Mouse (Mus musculus) MEL (cell line): ENCODE results near the gene Mrpl22. TPM values are rescaled to one million over a fixed set of nuclear protein-coding genes. Genes with fewer than 3 reads are reported as not detected.
A peak's percentile ranks its signal among the peaks of the same experiment; 100 is the strongest.

Experiments
- DNase-seq: peaks from one replicate; pipeline ENCODE4 v3.0.0; 2011; ENCODE audit warnings: low read depth, low spot score
- H3K27ac ChIP-seq: 2 replicates; pipeline ENCODE4 v1.5.1; 2012; ENCODE audit warnings: low read depth, mild to moderate bottlenecking, control low read depth, low read length, moderate library complexity; ENCODE audit not compliant: control insufficient read depth
- H3K27me3 ChIP-seq, 2 experiments: fragments of 150-350 bp in 1 of 2; sonication (generic) in 1 of 2; 2 replicates each; pipeline ENCODE4 v1.6.1; 2012; ENCODE audit warnings: low read length in 2 of 2, mild to moderate bottlenecking in 2 of 2, improper control_type of control experiment in 1 of 2, moderate library complexity in 1 of 2; ENCODE audit not compliant: insufficient read depth in 2 of 2, control insufficient read depth in 1 of 2
- H3K36me3 ChIP-seq, 2 experiments: 2 replicates each; pipeline ENCODE4 v1.6.1; 2012 to 2014; ENCODE audit warnings: low read length in 2 of 2, improper control_type of control experiment in 1 of 2, inconsistent platforms in 1 of 2, mild to moderate bottlenecking in 1 of 2; ENCODE audit not compliant: insufficient read depth in 2 of 2, control insufficient read depth in 1 of 2
- H3K4me1 ChIP-seq, 2 experiments: fragments of 150-350 bp in 1 of 2; sonication (generic) in 1 of 2; 2 replicates each; pipeline ENCODE4 v1.6.1; 2012; ENCODE audit warnings: low read length in 2 of 2, improper control_type of control experiment in 1 of 2, mild to moderate bottlenecking in 1 of 2; ENCODE audit not compliant: insufficient read depth in 2 of 2, control insufficient read depth in 1 of 2
- H3K4me3 ChIP-seq, 2 experiments: fragments of 150-350 bp in 1 of 2; sonication (generic) in 1 of 2; 2 replicates each; pipeline ENCODE4 v1.5.1; 2012; ENCODE audit warnings: low read depth in 2 of 2, low read length in 2 of 2, mild to moderate bottlenecking in 2 of 2, moderate library complexity in 2 of 2, control low read depth in 1 of 2, improper control_type of control experiment in 1 of 2; ENCODE audit not compliant: control insufficient read depth in 1 of 2, insufficient read depth in 1 of 2
- H3K79me2 ChIP-seq: 2 replicates; pipeline ENCODE4 v1.6.1; 2012; ENCODE audit warnings: mild to moderate bottlenecking, low read length, moderate library complexity; ENCODE audit not compliant: control insufficient read depth, poor library complexity, insufficient read depth
- H3K9ac ChIP-seq: 2 replicates; pipeline ENCODE4 v1.6.1; 2012; ENCODE audit warnings: low read depth, mild to moderate bottlenecking, control low read depth, low read length, moderate library complexity; ENCODE audit not compliant: control insufficient read depth, poor library complexity, severe bottlenecking
- H3K9me3 ChIP-seq: fragments of 150-350 bp; sonication (generic); replicated peaks from 2 replicates; pipeline ENCODE4 v1.6.1; 2012; ENCODE audit warnings: mild to moderate bottlenecking, low read length, improper control_type of control experiment, moderate library complexity; ENCODE audit not compliant: insufficient read depth
- BHLHE40 ChIP-seq: IDR thresholded peaks from 2 replicates; pipeline ENCODE4 v1.6.1; 2012; ENCODE audit warnings: low read depth, mild to moderate bottlenecking, inconsistent platforms, low read length, improper control_type of control experiment, borderline replicate concordance
- CHD1 ChIP-seq: IDR thresholded peaks from 2 replicates; pipeline ENCODE4 v1.6.1; 2012; ENCODE audit warnings: low read depth, mild to moderate bottlenecking, inconsistent platforms, low read length, improper control_type of control experiment
- CHD2 ChIP-seq: IDR thresholded peaks from 2 replicates; pipeline ENCODE4 v1.6.1; 2011; ENCODE audit warnings: low read length, improper control_type of control experiment
- GABPA ChIP-seq: IDR thresholded peaks from 2 replicates; pipeline ENCODE4 v1.6.1; 2012; ENCODE audit warnings: low read depth, mild to moderate bottlenecking, inconsistent platforms, low read length, improper control_type of control experiment, moderate library complexity
- HCFC1 ChIP-seq: IDR thresholded peaks from 2 replicates; pipeline ENCODE4 v1.6.1; 2012; ENCODE audit warnings: low read depth, mild to moderate bottlenecking, inconsistent platforms, low read length, improper control_type of control experiment, moderate library complexity
- KAT2A ChIP-seq: conservative IDR thresholded peaks from 2 replicates; pipeline ENCODE4 v1.6.1; 2012; ENCODE audit warnings: low read depth, low read length, improper control_type of control experiment, inconsistent platforms
- MAX ChIP-seq: IDR thresholded peaks from 2 replicates; pipeline ENCODE4 v1.6.1; 2011; ENCODE audit warnings: low read length, improper control_type of control experiment
- MAZ ChIP-seq: IDR thresholded peaks from 2 replicates; pipeline ENCODE4 v1.6.1; 2012; ENCODE audit warnings: low read depth, mild to moderate bottlenecking, inconsistent platforms, low read length, improper control_type of control experiment
- MXI1 ChIP-seq: IDR thresholded peaks from 2 replicates; pipeline ENCODE4 v1.6.1; 2011; ENCODE audit warnings: mild to moderate bottlenecking, low read depth, low read length, improper control_type of control experiment
- NELFE ChIP-seq: IDR thresholded peaks from 2 replicates; pipeline ENCODE4 v1.6.1; 2011; ENCODE audit warnings: low read depth, low read length, improper control_type of control experiment
- POLR2AphosphoS2 ChIP-seq: IDR thresholded peaks from 2 replicates; pipeline ENCODE4 v1.6.1; 2011; ENCODE audit warnings: low read length, improper control_type of control experiment
- SMC3 ChIP-seq: IDR thresholded peaks from 2 replicates; pipeline ENCODE4 v1.6.1; 2011; ENCODE audit warnings: low read depth, low read length, improper control_type of control experiment
- TAL1 ChIP-seq: IDR thresholded peaks from 2 replicates; pipeline ENCODE4 v1.6.1; 2012; ENCODE audit warnings: mild to moderate bottlenecking, inconsistent platforms, low read length, moderate library complexity, mixed read lengths
- TBP ChIP-seq: IDR thresholded peaks from 2 replicates; pipeline ENCODE4 v1.8.0; 2011; ENCODE audit warnings: low read depth, low read length, improper control_type of control experiment
- USF2 ChIP-seq, 2 experiments: IDR thresholded peaks; 2 replicates each; pipeline ENCODE4 v1.6.1; 2011 to 2012; ENCODE audit warnings: improper control_type of control experiment in 2 of 2, low read length in 2 of 2, borderline replicate concordance in 1 of 2, inconsistent platforms in 1 of 2, low read depth in 1 of 2, mild to moderate bottlenecking in 1 of 2; ENCODE audit not compliant: insufficient read depth in 1 of 2
- ZC3H11A ChIP-seq: IDR thresholded peaks from 2 replicates; pipeline ENCODE4 v1.6.1; 2012; ENCODE audit warnings: low read depth, mild to moderate bottlenecking, inconsistent platforms, low read length, improper control_type of control experiment
- ZMIZ1 ChIP-seq: IDR thresholded peaks from 2 replicates; pipeline ENCODE4 v1.6.1; 2012; ENCODE audit warnings: low read depth, mild to moderate bottlenecking, inconsistent platforms, low read length, improper control_type of control experiment, moderate library complexity
- ZNF384 ChIP-seq: IDR thresholded peaks from 2 replicates; pipeline ENCODE4 v1.6.1; 2012; ENCODE audit warnings: low read depth, mild to moderate bottlenecking, inconsistent platforms, low read length, improper control_type of control experiment
- polyA plus RNA-seq, 2 experiments: library from polyadenylated mRNA; stranded (reverse) in 1 of 2; unstranded in 1 of 2; fragments of >175 nt in 1 of 2; fragments of >200 nt in 1 of 2; gene quantifications; 2 replicates each; pipeline versions ENCODE4 v1.2.1 to v1.2.4; 2012; ENCODE audit warnings: low replicate concordance in 2 of 2, low read depth in 1 of 2; ENCODE audit not compliant: insufficient read length in 2 of 2, insufficient read depth in 1 of 2, missing spikeins in 1 of 2
- total RNA-seq: library from RNA; depleted of rRNA; stranded (reverse); fragments of 300-350 nt; gene quantifications from 2 replicates; pipeline ENCODE4 v1.2.3, GENCODE M21; 2012

The Mrpl22 gene
- total and polyA plus RNA-seq, 3 experiments, result 144 to 187 TPM; not detected in 1

GRCm38 (mm10) chr11:58193860-58194520, 22.5 kb downstream of the Mrpl22 start:
- no peaks in the 10 kb centered on the region; the same call in 1 of the 2 replicates for H3K79me2 ChIP-seq
- H3K4me1 ChIP-seq, result peaks cover 0 to 2% of the 10 kb centered on the region in 2 experiments; a peak in 1 of 4 replicates
- no peaks in the 10 kb centered on the region for H3K9me3 ChIP-seq
- H3K9ac ChIP-seq, result no peak overlapping the region
- DNase-seq, result no peak
- no peak overlapping the region for H3K27ac ChIP-seq
- TF ChIP-seq ZMIZ1 (no peak), USF2 (IDR thresholded peaks at IDR 0.05; ENCODE audit: borderline replicate concordance in 1 of 2, insufficient read depth in 1 of 2, low read depth in 1 of 2, low read length in 2 of 2) (no peak), TAL1 (no peak), CHD1 (no peak), MAZ (no peak), MXI1 (no peak), POLR2AphosphoS2 (no peak), MAX (no peak), BHLHE40 (no peak), KAT2A (no peak), TBP (no peak), ZC3H11A (no peak), HCFC1 (no peak), CHD2 (no peak), NELFE (no peak), GABPA (no peak)
- H3K4me3 ChIP-seq, result no peak overlapping the region
- no peaks in the 10 kb centered on the region for H3K36me3 ChIP-seq
- peaks cover 0 to 6% of the 10 kb centered on the region in 2 experiments; a peak in 2 of 4 replicates for H3K27me3 ChIP-seq

GRCm38 (mm10) chr11:58198663-58199062, 27.2 kb downstream of the Mrpl22 start:
- Histone ChIP-seq H3K9me3 (no peaks in the 10 kb centered on the region), H3K4me1 (peaks cover 9 to 12% of the 10 kb centered on the region in 2 experiments; a peak in 3 of 4 replicates), H3K27ac (no peak overlapping the region), H3K4me3 (peak overlapping the region; percentile 77 to 99), H3K36me3 (peaks cover 0 to 3% of the 10 kb centered on the region in 2 experiments; a peak in 2 of 4 replicates), H3K79me2 (no peaks in the 10 kb centered on the region; the same call in 1 of the 2 replicates), H3K27me3 (peaks cover 0 to under 1% of the 10 kb centered on the region in 2 experiments; a peak in 2 of 4 replicates), H3K9ac (peak overlapping the region; percentile 87)
- no peak for DNase-seq
- TF ChIP-seq SMC3 (no peak), ZNF384 (peak; percentile 38; the same call in 1 of the 2 replicates)
